ENCODE assay signal across 26 mouse cellular contexts in genomic region chr3:90067851-90068250, GRCm38 (mm10). TPM values are rescaled to one million over a fixed set of nuclear protein-coding genes. Genes with fewer than 3 reads are reported as not detected.
A peak's percentile ranks its signal among the peaks of the same experiment; 100 is the strongest.
DNase-seq lines count a peak whose midpoint lies in the region; ATAC-seq and TF ChIP-seq lines count a peak whose summit lies in the region.
"Had no signal": no experiment of that assay in that cellular context is flagged by ENCODE, and none has a peak within 500 bp of the region (broad histone marks: within the 10 kb centered on the region; RNA-seq: fewer than 3 reads in every experiment).

No protein-coding gene starts in this region.

- H3K36me3 ChIP-seq in heart, embryonic 11.5 days (ENCODE audit: control insufficient read depth, insufficient read depth, low read length): no peaks in the 10 kb centered on the region
- H3K36me3 ChIP-seq in neural tube, embryonic 13.5 days: peaks cover 21% of the 10 kb centered on the region
- H3K36me3 ChIP-seq in myocyte (ENCODE audit: control insufficient read depth, insufficient read depth): peaks cover 6% of the 10 kb centered on the region

- H3K27ac ChIP-seq in heart, embryonic 11.5 days (ENCODE audit: low read depth, low read length): no peak overlapping the region
- H3K27ac ChIP-seq in neural tube, embryonic 13.5 days (replicated peaks): no peak overlapping the region
- H3K27ac ChIP-seq: embryonic facial prominence, embryonic 10.5 days; embryonic facial prominence, embryonic 13.5 days; forebrain, embryonic 12.5 days; forebrain, embryonic 15.5 days; heart, adult 2 months; heart, embryonic 10.5 days; hindbrain, embryonic 12.5 days; hindbrain, embryonic 15.5 days had no signal

- no peak overlapping the region for H3K9ac ChIP-seq in heart, embryonic 11.5 days (ENCODE audit: low read depth, low read length)
- H3K9ac ChIP-seq in neural tube, embryonic 13.5 days: no peak overlapping the region
- H3K9ac ChIP-seq: embryonic facial prominence, embryonic 13.5 days; forebrain, embryonic 12.5 days; forebrain, embryonic 15.5 days; hindbrain, embryonic 12.5 days; hindbrain, embryonic 15.5 days had no signal

- H3K4me1 ChIP-seq in heart, embryonic 11.5 days (ENCODE audit: control insufficient read depth, insufficient read depth, low read length): no peaks in the 10 kb centered on the region
- H3K4me1 ChIP-seq in neural tube, embryonic 13.5 days (replicated peaks): no peaks in the 10 kb centered on the region
- H3K4me1 ChIP-seq: embryonic facial prominence, embryonic 10.5 days; embryonic facial prominence, embryonic 13.5 days; forebrain, embryonic 12.5 days; forebrain, embryonic 15.5 days; hindbrain, embryonic 12.5 days; hindbrain, embryonic 15.5 days had no signal

- peak; percentile 29 for DNase-seq in adrenal gland, postnatal 25 days
- no peak for DNase-seq in adrenal gland, adult 18-20 months (ENCODE audit: low spot score in 2 of 2)
- DNase-seq in heart, adult 11 months: peak; percentile 87
- DNase-seq in neural tube, embryonic 10.5 days (ENCODE audit: extremely low spot score, low spot score): no peak
- DNase-seq: adrenal gland, postnatal 10 days; B cell, adult 2 months; cerebellum, adult 18-20 months; cerebellum, adult 9-11 months; cerebellum, postnatal 36 days; embryo, embryonic 11 days; gastrocnemius, postnatal 25 days; heart, adult 2 months had no signal

- ATAC-seq in heart, embryonic 11.5 days (replicated peaks; ENCODE audit: insufficient number of reproducible peaks, low FRiP score, low TSS enrichment): no peak
- 0 out of 2 replicates have a peak, but pooled peaks have one; percentile 51 for ATAC-seq in neural tube, embryonic 13.5 days (ENCODE audit: low read depth)
- ATAC-seq: forebrain, embryonic 15.5 days; Patski had no signal

- H3K9me3 ChIP-seq in heart, embryonic 11.5 days (replicated peaks; ENCODE audit: control insufficient read depth, low read length): no peaks in the 10 kb centered on the region
- no peaks in the 10 kb centered on the region for H3K9me3 ChIP-seq in neural tube, embryonic 13.5 days
- H3K9me3 ChIP-seq: embryonic facial prominence, embryonic 10.5 days; embryonic facial prominence, embryonic 13.5 days; forebrain, embryonic 12.5 days; forebrain, embryonic 15.5 days; G1E; heart, embryonic 10.5 days; hindbrain, embryonic 12.5 days; hindbrain, embryonic 15.5 days had no signal

- H3K79me2 ChIP-seq in myocyte (ENCODE audit: control insufficient read depth, insufficient read depth): no peaks in the 10 kb centered on the region

- H3ac ChIP-seq in myocyte (ENCODE audit: control insufficient read depth, insufficient read length): no peak overlapping the region

- H3K4me2 ChIP-seq in heart, embryonic 11.5 days: no peak overlapping the region
- H3K4me2 ChIP-seq in neural tube, embryonic 13.5 days: no peak overlapping the region
- no peak overlapping the region for H3K4me2 ChIP-seq in myocyte (ENCODE audit: low read depth)
- H3K4me2 ChIP-seq: embryonic facial prominence, embryonic 13.5 days; forebrain, embryonic 12.5 days; forebrain, embryonic 15.5 days; hindbrain, embryonic 12.5 days; hindbrain, embryonic 15.5 days had no signal

- H3K27me3 ChIP-seq in heart, embryonic 11.5 days (ENCODE audit: control insufficient read depth, insufficient read depth, low read length): no peaks in the 10 kb centered on the region
- H3K27me3 ChIP-seq in neural tube, embryonic 13.5 days: no peaks in the 10 kb centered on the region
- no peaks in the 10 kb centered on the region for H3K27me3 ChIP-seq in myocyte (ENCODE audit: control insufficient read depth, insufficient read depth, insufficient read length)
- H3K27me3 ChIP-seq: CH12.LX; embryonic facial prominence, embryonic 13.5 days; forebrain, embryonic 12.5 days; forebrain, embryonic 15.5 days; hindbrain, embryonic 12.5 days; hindbrain, embryonic 15.5 days; Patski had no signal

- H3K4me3 ChIP-seq in heart, embryonic 11.5 days (ENCODE audit: low read depth, low read length): no peak overlapping the region
- H3K4me3 ChIP-seq in neural tube, embryonic 13.5 days: no peak overlapping the region
- H3K4me3 ChIP-seq in myocyte: no peak overlapping the region
- H3K4me3 ChIP-seq: embryonic facial prominence, embryonic 10.5 days; embryonic facial prominence, embryonic 13.5 days; erythroblast, embryonic 14.5 days; forebrain, embryonic 12.5 days; forebrain, embryonic 15.5 days; heart, adult 2 months; heart, embryonic 10.5 days; hindbrain, embryonic 12.5 days; hindbrain, embryonic 15.5 days had no signal

- 81% methylated on average over 4 of the region's 4 CpGs for WGBS in heart, embryonic 11.5 days (ENCODE audit: insufficient replicate concordance)
- WGBS in neural tube, embryonic 13.5 days: 93% methylated on average over 4 of the region's 4 CpGs

- no peak for TF ChIP-seq POLR2A in myocyte (IDR thresholded peaks at IDR 0.05; ENCODE audit: insufficient read length, low read depth)

TF ChIP-seq in myocyte, 11 proteins besides CTCF, POLR2A, EP300 and RAD21:
- TF ChIP-seq USF1 (IDR thresholded peaks at IDR 0.05; ENCODE audit: low read depth) (no peak), POLR2AphosphoS2 (IDR thresholded peaks at IDR 0.05; ENCODE audit: insufficient read length, low read depth) (peak; percentile 47), REST (IDR thresholded peaks at IDR 0.05; ENCODE audit: insufficient read depth, insufficient read length) (no peak)

RNA-seq across cellular contexts. Expression of gene Tpm3, which starts 4.6 kb away (rescaled TPM):
- total RNA-seq in adrenal gland, postnatal 25 days (2021): 178 and 198 TPM in 2 replicates
- 100 to 1,000 TPM; 169 to 191 TPM for total RNA-seq in adrenal gland, adult 18-20 months (2021)
- 352 and 354 TPM in 2 replicates for polyA plus RNA-seq in heart, embryonic 11.5 days (2014; fragmentation: Nextera tagmentation; extraction: Ambion mirVana)
- 373 and 399 TPM in 2 replicates for polyA plus RNA-seq in neural tube, embryonic 13.5 days (2015; fragmentation: Nextera tagmentation; extraction: Ambion mirVana)
- 290 TPM for polyA plus RNA-seq in myocyte (2012; fragmentation: generic; extraction: Trizol)

RNA-seq across cellular contexts. Expression of gene Ubap2l, which starts 15.4 kb away (rescaled TPM):
- total RNA-seq in adrenal gland, postnatal 25 days (2021): 158 and 190 TPM in 2 replicates
- 100 to 1,000 TPM; 142 to 156 TPM for total RNA-seq in adrenal gland, adult 18-20 months (2021)
- polyA plus RNA-seq in heart, embryonic 11.5 days (2014; fragmentation: Nextera tagmentation; extraction: Ambion mirVana): 186 and 195 TPM in 2 replicates
- polyA plus RNA-seq in neural tube, embryonic 13.5 days (2015; fragmentation: Nextera tagmentation; extraction: Ambion mirVana): 148 and 170 TPM in 2 replicates
- 77.5 TPM for polyA plus RNA-seq in myocyte (2012; fragmentation: generic; extraction: Trizol)

RNA-seq across cellular contexts. Expression of gene 4933434E20Rik, which starts 16.4 kb away (rescaled TPM):
- 77.0 and 90.3 TPM in 2 replicates for total RNA-seq in adrenal gland, postnatal 25 days (2021)
- 10 to 100 TPM; 88.2 to 89.0 TPM for total RNA-seq in adrenal gland, adult 18-20 months (2021)
- polyA plus RNA-seq in heart, embryonic 11.5 days (2014; fragmentation: Nextera tagmentation; extraction: Ambion mirVana): 158 and 165 TPM in 2 replicates
- 217 and 231 TPM in 2 replicates for polyA plus RNA-seq in neural tube, embryonic 13.5 days (2015; fragmentation: Nextera tagmentation; extraction: Ambion mirVana)
- polyA plus RNA-seq in myocyte (2012; fragmentation: generic; extraction: Trizol): 83.8 TPM

RNA-seq across cellular contexts. Expression of gene Nup210l, which starts 36.1 kb away (rescaled TPM):
- 0.55 and 0.71 TPM in 2 replicates for total RNA-seq in adrenal gland, postnatal 25 days (2021)
- total RNA-seq in adrenal gland, adult 18-20 months (2021): under 1 TPM; 0.48 to 0.53 TPM
- polyA plus RNA-seq in heart, embryonic 11.5 days (2014; fragmentation: Nextera tagmentation; extraction: Ambion mirVana): 0.60 and 0.61 TPM in 2 replicates
- polyA plus RNA-seq in neural tube, embryonic 13.5 days (2015; fragmentation: Nextera tagmentation; extraction: Ambion mirVana): 0.28 and 0.29 TPM in 2 replicates
- polyA plus RNA-seq in myocyte (2012; fragmentation: generic; extraction: Trizol): 0.35 TPM
- polyA plus RNA-seq: erythroblast, embryonic 14.5 days; G1E had no signal

Comparison
In these comparisons a context has a peak if more than half of its experiments do, and no peak if none do; other contexts are left out.
1. DNase-seq: peak in adrenal gland, postnatal 25 days (single experiment) and heart, adult 11 months (single experiment); none in adrenal gland, adult 18-20 months (0 of 2) and neural tube, embryonic 10.5 days (single experiment).